Mouse (Mus musculus) layer of hippocampus, adult 8-10 months (tissue): ENCODE measurements around the gene Pih1d1. TPM values are rescaled to one million over a fixed set of nuclear protein-coding genes. Genes with fewer than 3 reads are reported as not detected.
"Not testable (repeated sequence)": the region's sequence is repeated elsewhere in the genome, so short reads cannot be mapped to it uniquely, and the experiment has no call there.

Experiments
- DNase-seq, 2 experiments: peaks; one replicate each; pipeline ENCODE4 v3.0.0; 2022; ENCODE audit warnings: low spot score in 2 of 2
- total RNA-seq, 4 experiments: library from RNA; stranded (reverse); gene quantifications; 2 replicates each; pipeline ENCODE4 v1.2.4; 2022

Pih1d1 gene
- total RNA-seq, 4 experiments from 2014 or later = 37.5 to 56.7 (median 46.3) TPM

DNA sequence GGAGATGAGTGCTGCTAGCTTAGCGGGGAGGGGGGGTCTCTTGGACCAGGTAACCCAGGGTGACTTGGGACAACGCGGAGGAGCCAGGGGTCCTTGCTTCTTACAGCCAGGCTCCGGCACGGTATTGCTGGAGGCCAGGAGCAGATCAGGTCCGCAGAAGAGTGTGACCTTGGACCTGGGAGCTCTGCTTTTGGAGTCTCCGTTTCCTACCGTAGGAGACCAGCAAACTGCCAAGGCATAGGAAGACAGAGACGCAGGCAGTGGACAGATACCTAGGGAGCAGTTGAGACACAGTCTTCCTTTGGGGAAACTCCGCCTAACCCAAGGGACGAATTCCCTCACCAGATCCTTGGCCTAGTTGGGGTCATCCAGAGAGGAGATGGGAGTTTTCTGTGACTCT lies 11.6 kb downstream of the Pih1d1 start:
- no peak for DNase-seq

DNA sequence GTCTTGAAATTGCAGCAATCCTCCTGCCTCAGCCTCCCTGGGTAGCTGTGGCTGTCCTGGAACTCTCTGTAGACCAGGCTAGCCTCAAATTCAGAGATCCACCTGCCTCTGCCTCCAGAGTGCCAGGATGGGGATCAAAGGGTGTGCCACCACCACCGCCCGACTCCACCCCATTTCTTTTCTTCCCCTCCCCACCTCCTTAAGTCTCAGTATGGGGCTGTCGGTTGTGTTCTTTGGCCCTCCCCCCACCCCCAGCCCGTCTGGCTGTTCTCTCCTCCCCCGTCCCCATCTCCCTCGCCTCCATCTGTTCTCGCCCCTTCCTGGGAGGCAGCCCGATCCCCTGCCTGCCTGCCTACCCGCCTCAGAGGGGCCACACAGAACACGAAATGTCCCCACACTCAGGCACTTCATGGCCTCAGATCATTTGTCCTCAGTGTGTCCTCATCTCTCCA lies 12.9 kb downstream of the Pih1d1 start:
- DNase-seq = peak in 1 of 2 experiments; percentile 61

DNA sequence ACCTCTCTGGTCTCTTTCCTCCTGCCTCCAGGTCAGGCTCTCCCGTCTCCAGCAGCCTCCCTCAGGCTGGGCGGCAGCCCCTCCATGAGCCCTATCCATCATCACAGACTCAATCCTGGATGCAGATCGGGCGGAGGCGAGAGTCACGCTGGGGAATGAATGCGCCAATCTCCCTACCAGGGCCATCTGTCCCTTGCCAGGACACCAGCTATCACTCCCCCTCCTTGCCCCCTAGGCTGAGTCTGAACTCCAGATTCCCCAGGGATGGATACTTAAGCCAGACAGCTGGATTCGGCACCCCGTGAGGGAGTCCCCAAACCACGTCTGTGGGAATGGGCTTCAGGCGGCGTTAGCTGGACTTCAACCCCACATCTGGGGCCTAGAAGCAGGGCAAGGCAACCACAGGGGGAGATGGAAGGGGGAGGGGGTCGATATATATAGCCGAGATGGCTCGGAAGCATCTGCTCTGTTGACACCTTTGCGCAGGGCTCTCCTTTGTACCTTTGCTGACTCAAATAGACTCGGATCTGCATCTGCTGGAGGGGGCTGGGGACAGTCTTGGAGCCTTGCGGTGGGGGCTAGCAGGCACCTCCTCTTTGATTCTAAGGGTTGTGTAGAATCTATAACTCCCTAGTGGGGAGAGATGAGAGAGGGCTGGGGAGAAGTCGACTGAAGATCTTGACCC lies 13.8 kb downstream of the Pih1d1 start:
- DNase-seq = peak; percentile 66 to 69

DNA sequence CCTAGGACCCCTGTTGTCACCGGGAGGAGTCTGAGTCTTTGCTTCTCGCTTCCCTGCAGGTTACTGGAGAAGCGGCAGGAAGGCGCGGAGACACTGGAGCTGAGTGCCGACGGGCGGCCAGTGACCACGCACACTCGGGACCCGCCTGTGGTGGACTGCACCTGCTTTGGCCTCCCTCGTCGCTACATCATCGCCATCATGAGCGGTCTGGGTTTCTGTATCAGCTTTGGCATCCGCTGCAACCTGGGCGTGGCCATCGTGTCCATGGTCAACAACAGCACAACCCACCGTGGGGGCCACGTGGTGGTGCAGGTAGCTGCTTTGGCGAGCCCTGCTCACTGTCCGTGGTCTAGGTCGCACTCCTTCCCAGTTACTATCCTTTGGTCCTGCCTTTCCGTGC lies 14.6 kb downstream of the Pih1d1 start:
- DNase-seq = no peak

DNA sequence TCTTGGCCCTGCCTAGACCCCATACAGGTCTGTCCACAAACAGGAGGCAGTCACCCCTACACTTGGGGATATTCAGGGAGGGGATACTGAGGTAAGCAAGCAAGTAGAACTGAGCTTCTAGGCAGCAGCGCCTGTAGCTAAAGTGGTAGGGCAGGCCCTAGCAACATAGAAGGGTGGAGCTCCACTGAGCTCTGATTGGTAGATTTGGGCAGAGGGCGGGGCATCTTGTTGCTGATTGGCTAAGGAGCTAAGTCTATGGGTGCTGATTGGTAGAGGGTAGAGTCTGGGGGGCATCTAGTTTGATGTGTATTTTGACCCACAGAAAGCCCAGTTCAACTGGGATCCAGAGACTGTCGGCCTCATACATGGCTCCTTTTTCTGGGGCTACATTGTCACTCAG lies 15.4 kb downstream of the Pih1d1 start:
- peak; percentile 61 to 73 for DNase-seq

DNA sequence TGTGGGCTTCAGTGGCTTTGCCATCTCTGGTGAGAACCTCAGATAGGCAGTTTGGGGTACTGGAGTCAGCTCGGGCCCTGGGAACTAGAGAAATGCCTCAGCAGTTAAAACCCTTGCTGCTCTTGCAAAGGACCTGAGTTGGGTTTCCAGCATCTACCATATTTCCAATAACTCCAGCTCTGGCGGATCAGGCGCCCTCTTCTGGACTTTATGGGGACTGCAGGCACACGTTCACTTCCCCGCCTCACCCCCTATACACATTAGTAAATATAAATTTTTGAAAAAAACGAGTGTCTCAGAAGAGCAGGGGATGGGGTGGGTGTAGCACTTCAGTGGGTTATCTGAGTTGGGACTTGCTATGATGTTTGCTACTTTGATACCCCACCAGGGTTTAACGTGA lies 18.9 kb downstream of the Pih1d1 start:
- no peak for DNase-seq

DNA sequence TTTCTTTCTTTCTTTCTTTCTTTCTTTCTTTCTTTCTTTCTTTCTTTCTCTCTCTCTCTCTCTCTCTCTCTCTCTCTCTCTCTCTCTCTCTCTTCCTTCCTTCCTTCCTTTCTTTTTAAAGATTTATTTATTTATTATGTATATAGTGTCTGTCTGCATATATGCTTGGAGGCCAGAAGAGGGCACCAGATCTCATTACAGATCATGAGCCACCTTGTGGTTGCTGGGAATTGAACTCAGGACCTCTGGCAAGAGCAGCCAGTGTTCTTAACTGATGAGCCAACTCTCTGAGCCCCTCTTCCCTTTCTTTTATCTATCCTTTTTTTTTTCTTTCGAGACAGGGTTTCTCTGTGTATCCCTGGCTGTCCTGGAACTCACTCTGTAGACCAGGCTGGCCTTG lies 19.7 kb downstream of the Pih1d1 start:
- DNase-seq = not testable (repeated sequence)

DNA sequence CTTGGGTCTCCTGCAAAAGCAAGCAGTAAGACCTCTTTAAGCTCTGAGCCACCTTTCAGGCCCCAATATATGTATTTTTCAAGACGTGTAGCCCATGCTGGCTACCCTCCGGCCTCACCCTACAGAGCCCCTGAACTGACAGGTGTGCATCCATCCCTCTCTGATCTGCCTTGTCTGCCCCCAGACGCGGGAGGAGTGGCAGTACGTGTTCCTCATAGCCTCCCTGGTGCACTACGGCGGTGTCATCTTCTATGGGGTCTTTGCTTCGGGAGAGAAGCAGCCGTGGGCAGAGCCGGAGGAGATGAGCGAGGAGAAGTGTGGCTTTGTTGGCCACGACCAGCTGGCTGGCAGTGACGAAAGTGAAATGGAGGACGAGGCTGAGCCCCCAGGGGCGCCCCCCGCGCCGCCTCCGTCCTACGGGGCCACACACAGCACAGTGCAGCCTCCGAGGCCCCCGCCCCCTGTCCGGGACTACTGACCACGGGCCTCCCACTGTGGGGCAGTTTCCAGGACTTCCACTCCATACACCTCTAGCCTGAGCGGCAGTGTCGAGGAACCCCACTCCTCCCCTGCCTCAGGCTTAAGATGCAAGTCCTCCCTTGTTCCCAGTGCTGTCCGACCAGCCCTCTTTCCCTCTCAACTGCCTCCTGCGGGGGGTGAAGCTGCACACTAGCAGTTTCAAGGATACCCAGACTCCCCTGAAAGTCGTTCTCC lies 20.6 kb downstream of the Pih1d1 start:
- no peak for DNase-seq

DNA sequence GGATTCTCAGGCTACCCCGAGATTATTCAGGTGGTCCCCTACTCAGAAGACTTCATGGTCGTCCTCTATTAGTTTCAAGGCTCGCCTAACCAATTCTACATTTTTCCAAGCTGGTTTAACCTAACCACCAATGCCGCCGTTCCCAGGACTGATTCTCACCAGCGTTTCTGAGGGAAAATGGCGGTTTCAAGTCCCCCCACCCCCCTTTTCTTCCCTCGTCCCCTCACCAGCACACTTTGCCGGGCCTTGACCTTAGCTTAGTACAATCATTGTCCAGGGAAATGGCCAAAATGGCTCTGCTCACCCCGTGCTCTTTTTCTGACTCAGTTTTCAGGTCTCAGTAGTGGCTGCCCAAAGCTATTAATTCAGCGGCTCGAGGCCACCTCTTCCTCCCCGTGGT lies 21.3 kb downstream of the Pih1d1 start:
- no peak for DNase-seq

DNA sequence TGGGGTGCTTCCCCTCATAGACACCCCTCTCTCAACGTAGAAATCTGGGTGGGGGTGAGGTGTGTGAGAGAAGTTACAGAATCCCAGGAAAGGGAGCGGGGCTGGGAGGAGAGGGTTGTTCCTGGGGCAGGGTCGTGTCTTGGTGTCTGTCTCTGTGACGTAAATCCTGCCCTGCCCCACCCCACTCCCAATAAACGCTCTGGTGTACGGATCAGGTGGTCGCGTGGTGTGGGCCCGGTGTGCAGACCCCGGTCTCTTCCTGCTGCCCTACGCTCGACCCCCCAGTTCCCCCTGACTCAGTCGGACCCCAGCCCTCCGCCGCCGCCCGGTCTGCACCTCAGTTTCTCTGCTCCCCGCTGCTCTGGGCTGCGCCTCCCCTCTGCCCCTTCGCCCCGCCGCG lies 21.8 kb downstream of the Pih1d1 start:
- no peak for DNase-seq

DNA sequence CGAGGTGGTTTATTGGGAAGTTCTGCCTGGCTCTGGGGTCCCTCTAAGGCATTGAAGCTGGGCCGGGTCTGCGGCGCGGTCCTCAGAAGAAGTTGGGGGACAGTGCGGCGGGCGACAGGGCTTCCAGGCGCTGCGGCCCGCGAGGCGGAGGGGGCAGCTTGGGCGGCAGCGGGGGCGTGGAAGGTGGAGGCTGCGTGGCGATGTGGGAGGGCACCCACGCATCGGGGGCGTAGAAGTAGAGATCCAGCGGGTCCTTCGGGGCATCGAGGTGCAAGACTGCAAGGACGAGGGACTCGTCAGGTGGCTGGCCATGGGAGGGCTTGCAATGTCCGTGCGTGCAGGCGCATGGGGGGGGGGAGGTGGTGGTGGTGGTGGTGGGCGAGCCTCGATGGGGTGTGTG lies 22.3 kb downstream of the Pih1d1 start:
- DNase-seq = no peak

DNA sequence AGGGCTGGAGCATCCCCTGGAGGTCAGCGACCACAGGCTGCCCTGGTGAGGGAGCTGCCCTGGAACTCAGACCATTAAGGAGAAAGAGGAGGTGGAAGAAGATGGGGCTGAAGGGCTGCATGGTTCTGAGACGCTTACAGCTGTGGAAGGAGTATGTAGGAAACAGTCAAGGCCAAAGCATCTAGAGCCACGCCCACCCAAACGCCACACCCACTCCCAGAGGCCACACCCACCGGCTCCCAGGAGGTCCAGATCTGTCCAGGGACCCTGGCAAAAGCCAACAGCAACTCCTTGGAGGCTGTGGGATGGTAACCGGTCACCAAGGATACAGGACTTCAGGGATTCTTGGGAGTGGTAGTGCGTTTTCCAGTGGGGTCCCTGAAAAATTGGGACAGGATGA lies 24.4 kb downstream of the Pih1d1 start:
- no peak for DNase-seq

DNA sequence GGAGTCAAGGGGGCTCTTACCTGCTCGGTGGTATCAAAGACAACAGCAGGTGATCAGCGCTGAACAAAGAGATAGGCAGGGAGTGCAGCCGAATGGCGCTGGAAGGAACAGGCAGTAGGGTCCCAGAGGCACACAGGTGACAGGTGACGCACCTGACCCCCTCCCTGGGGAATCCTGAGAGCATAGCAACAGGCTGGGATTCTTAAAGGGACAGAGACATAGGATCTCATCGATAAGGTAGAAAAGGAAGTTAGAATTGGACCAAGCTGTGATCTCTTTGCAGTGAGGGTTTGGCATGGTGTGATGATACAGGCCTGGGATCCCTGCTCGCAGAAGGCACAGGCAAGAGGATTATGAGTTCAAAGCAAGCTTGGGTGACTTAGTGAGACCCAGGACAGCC lies 25.4 kb downstream of the Pih1d1 start, which contains the start of gene Gfy:
Gene Gfy, minus strand, starts transcription at position 101 of the 400 bp plus-strand sequence.
- no peak for DNase-seq

DNA sequence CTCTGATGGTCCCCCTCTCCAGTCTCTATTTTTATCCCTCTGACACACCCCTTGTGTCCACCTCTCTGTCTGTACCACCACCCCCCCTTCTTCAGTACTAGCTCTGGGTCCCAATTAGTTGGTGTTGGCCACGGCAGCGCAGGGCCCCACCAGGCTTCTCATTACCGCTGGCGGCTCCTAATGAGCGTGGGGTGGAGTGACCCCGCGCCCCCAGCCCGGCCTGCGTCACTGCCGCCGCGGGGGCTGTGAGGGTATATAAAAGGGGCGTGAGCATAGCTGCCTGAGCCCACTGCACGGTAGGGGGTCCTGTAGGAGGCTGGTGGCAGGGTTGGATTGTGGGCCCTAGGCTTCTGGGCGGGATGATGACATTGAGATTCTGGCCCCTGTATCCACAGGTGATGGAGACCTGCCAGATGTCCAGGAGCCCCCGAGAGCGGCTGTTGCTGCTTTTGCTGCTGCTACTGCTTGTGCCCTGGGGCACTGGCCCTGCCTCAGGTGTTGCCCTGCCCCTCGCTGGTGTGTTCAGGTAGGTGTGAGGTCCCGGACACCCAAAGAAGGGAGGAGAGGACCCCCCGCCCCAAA lies 26.9 kb downstream of the Pih1d1 start, which contains the start of gene Pth2:
Gene Pth2, plus strand, starts transcription at position 100 of the 582 bp plus-strand sequence.
- DNase-seq = no peak

DNA sequence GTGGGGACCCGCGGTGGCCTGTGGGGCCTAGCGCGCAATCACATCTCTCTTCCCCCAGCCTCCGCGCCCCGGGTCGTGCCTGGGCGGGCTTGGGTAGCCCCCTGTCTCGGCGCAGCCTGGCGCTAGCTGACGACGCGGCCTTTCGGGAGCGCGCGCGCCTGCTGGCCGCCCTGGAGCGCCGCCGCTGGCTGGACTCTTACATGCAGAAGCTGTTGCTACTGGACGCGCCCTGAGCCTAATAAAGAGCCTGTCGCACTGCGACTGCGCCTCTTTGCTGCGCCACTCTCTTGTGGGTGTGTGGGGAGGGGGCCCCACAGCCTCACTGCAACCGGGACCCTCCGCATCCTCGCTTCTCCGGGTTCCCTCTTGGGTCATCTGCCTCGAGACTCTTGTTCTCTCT lies 27.4 kb downstream of the Pih1d1 start:
- no peak for DNase-seq

DNA sequence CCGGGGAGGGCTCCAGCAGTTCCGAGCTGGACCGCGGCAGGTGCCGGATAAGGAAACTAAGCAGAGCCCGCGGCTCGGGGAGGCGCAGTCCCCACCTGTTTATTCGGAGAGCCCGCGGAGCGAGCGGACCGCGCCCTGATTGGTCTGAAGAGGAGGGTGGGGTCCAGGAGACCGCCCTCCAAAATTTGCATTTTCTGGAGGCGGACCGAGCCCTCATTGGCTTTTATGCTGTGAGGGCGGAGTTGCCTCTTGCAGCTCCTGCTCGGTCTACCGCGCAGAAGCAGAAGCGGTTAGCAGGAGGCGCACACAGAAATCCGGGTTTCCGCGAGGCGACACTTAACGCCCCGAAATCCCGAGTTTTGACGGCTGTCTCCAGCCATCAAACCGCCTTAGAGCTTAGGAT lies 28.1 kb downstream of the Pih1d1 start:
- peak; percentile 81 to 82 for DNase-seq

DNA sequence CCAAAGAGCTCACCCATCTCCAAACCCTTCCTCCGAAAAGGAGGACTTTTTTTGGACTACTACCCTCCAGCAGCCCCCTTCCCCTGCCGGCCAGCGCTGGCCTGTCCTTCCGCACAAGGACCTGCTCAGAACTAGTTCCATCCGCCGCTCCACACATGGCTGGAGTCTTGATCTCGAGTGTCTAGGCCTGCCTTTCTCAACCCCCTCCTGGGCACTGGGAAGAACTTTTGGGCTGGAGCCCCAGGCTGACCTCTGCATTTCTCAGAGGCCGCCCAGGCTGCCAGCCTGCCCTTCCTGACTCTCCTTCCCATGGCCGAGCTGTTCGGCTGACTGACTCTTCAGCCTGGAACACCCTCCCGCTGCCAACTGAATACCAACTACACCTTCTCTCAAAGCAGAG lies 28.5 kb downstream of the Pih1d1 start:
- DNase-seq = no peak

DNA sequence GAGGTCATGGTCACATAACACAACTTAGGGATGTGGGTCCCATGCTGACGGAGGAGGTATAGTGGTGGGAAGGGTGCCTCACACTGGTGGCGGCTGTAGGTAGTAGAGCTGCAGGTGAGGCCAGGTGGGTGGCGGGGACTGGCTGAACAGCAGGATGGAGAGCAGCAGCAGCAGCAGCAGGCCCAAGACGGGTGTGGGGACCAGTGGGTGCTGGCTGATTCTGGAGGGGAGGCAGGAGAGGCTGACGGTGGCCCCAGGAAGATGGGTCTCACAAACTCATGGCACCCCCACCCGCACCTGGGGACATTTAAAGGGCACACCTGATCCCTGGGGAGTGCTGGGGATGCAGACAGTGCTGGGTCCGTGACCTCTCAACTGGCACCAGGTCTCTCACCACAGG lies 29.6 kb downstream of the Pih1d1 start:
- DNase-seq = no peak

DNA sequence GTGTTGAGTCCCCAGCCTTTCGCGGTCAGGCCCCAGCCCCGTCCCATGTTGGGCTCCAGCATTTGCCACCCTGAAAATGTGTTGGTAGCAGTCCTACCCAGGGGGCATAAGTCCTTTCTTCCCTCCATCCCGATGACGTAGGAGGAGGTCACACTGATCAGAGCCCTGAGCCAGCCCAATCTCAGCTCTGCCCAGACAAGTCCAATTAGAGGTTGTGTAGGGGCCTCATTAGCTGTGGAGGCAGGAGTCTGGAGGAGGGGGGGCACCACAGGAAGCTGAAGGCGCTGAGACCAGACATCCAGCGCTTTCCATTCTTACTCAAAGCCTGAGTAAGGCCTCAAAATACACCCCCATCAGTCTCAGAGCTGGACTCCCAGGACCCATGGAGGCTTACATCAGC lies 31.8 kb downstream of the Pih1d1 start:
- no peak for DNase-seq

DNA sequence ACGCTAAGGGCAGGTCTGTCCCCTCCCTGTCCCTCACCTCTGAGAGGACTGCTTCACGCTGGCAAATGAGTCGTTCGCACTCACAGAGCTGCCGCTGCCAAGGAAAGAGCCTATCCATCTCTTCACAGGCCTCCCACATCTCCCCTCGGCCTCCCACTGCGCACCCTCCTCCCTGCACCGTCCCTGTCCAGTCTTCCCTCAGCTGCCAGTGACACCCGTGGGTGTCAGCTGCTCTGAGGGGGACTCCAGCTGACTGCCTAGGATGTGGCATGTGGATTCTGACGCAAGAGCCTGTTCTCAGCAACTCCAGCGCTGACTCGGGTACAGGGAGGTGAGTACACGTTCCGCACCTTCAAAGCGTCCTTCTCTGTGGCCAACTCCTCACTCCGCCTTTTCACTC lies 35.5 kb downstream of the Pih1d1 start:
- no peak for DNase-seq

DNA sequence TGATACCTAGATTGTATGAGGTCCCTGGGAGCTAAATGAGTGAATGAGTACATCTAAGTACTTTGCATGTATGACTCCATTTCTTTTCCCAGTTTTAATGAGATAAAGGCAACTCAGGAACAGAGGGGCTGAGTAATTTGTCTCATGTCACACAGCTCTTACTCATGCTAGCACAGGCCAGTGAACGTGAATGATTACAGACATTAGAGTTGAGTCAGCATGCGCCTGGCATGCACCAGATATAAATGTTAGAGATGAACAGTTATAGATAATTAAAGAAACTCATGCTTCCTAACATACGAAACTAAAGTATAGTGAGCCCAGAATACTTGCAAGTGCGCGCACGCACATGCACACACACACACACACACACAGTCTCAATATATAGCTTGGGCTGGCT lies 36.1 kb downstream of the Pih1d1 start:
- DNase-seq = no peak

DNA sequence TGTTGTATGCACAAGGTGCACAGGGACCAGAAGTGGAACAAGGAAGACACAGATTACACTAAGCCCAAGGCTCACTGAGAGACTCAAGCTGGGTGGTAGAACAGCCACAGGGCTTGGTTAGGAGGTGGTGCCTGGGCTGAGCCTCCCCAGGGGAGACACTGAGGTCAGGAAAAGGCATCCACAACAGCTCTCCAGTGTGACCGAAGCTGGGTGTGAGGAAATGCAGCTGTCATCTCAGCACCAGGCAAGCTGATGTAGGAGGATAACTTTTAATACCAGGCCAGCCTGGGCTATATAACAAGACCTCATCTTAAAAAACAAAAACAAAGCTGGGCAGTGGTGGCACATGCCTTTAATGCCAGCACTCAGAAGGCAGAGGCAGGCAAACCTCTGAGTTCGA lies 37.1 kb downstream of the Pih1d1 start:
- no peak for DNase-seq
